Mouse (Mus musculus) natural killer cell, adult 2 months (primary cell): ENCODE measurements around the gene Slc7a5.

ENCODE experiments used
- DNase-seq, 2 experiments: peaks; one replicate each; pipeline ENCODE4 v3.0.0; 2022; ENCODE audit warnings: low spot score in 2 of 2

Slc7a5 gene

GRCm38 (mm10) chr8:121884181-121884580 lies 23.3 kb downstream of the Slc7a5 start:
- DNase-seq, result no peak

DNA sequence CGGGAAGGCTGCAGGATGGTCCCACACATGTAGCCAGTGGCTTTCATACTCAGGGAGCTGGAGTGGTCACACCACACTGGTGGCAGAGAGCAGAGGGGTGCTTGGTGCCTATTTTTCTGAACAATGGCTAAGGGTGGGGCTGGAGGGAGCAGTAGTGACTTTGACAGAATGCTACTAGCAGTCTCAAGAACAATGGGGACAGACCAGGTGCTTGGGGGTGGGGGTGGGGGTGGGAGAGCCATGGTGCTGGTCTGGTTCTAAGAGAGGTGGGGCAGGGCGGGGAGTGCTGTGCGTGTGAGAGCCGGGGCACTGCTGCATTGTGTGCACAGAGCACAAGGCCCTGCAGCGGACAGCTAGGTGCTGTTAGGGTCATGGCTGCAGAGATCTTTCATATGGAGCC lies 25.6 kb downstream of the Slc7a5 start:
- DNase-seq, result no peak

DNA sequence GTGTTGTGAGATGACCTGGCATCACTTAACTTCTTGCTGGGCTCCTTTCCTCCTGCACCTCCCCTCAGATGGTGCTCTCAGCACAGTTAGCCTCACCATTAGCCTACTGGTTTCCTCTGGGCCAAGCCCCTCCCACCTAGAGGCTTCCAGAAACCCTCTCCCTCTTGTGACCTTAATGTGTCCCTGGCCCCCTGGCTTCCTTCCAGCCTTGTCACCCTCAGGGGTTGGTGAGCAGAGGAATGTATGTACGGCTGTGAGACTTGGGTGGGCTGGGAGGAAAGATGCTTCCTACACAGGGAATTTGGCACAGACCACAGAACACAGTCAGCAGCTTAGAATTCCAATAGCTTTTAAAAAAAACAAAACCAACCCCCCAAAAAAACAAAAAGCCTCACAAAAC lies 26.7 kb downstream of the Slc7a5 start:
- DNase-seq, result no peak

GRCm38 (mm10) chr8:121879712-121880111 lies 27.8 kb downstream of the Slc7a5 start:
- no peak for DNase-seq

DNA sequence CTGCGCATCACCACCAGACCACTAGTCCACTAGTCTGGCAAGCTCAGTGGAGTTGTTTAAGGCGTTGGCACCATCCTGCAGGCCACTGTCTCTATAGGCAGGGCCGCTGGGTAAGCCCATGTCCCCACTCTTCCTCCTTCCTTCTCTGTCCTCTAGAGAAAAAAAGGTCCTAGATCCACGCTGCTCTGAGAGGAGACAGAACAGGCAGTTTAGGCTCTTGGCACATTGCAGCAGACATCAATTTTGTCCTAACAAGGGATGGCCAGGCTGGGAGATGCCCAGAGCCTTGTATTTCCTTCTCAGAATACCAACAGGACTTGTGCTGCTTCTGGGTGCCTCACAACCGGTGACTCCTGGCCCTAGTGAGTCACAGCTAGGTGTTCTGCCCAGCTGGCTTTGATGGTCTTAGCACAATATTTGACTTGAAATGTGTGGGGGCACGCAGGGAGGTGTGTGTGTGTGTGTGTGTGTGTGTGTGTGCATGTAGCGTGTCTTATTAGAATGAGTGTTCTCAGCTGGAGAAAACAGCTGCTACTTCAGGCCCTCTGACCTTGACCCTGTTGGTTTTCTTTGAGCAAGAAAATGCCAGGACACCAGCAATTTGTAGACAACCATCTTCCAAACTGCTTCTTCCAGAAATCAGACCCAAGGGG lies 29.5 kb downstream of the Slc7a5 start:
- no peak for DNase-seq

GRCm38 (mm10) chr8:121877212-121877611 lies 30.3 kb downstream of the Slc7a5 start:
- no peak for DNase-seq

GRCm38 (mm10) chr8:121875517-121875916 lies 32.0 kb downstream of the Slc7a5 start:
- DNase-seq, result no peak

DNA sequence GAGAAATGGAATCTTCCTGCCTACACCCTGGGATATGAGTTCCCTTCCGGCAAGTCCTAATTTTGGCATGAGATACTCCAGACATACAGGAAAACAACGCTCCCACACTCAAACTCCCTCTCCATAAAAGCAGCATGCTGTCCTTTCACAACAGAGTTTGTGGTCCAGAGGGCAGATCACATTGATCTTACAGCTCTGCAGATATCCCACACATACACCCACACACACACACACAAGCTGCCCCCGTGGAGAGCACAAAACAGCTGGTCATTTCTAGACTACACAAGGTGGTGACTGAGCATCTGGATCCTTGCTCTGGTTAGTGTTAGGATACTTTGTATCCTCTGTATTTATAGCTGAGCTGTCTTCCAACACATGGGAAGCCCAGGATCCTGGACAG lies 32.4 kb downstream of the Slc7a5 start:
- DNase-seq, result no peak

- no peak for DNase-seq
Observed at GRCm38 (mm10) chr8:121874031-121874430, 33.5 kb downstream of the Slc7a5 start.

DNA sequence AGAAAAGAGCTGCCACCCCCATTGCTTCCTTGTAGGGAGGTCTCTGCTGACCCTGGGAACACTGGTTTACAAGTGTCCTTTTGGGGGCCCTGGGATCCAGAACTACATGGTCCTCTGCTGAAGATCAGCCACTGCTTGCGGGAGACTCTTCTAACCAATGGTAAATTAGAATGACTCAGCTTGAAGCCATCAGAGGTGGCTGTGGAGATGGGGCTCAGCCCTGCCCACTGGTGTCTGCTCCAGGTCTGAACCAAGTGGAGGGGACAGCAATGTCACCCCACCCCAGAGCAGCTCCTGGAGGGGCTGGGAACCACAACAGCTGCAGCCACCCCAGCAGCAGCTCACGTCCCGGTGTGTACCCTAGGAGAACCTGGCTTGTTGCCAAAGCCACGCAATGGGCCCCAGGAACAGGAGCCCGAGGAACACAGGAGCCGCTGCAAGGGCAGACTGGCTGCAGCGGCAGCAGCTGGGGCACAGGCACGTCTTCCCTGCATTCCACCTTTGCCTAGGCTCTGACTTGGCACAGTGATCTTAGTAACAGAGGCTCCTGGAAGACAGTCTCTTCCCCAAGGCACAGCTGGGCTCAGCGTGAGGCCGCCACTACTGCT lies 35.6 kb downstream of the Slc7a5 start:
- DNase-seq, result no peak

DNA sequence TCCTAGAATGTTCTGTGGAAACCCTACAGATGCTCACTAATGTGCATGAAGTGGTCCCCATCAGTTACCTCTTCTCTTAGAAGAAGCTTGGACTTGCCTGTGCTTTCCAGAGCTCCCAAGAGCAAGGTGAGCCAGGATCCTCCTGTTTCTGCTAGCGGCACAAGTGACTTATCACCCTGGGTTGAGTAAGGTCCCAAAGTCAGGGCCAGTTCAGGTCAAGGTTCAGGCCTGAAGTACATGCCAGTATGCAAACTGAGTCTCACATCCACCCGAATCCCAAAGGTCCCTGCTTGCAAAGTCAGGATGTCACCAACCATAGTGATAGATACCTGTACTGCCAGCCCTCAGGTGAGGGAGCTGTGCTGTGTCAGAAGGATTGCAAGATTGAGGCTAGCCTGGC lies 37.3 kb downstream of the Slc7a5 start:
- DNase-seq, result no peak

DNA sequence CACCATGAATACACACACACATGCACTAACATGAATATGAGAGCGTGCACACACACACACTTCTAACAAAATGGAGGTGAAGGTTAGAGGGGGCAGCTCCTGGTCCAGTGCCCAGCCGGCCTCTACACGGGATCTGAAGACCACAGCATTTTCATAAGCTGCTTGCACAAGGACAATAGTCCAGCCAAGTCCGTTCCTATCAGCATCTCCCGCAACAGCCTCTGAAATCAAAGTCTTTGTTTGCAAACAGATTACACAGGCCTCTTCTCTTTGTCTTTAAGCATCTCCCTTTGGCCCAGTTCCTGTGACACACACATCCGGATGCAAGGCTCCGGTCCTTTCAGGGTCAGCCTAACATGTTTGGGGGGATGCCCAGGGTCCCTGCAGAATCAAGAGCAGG lies 38.6 kb downstream of the Slc7a5 start:
- DNase-seq, result no peak

GRCm38 (mm10) chr8:121868196-121868595 lies 39.3 kb downstream of the Slc7a5 start:
- DNase-seq, result no peak

DNA sequence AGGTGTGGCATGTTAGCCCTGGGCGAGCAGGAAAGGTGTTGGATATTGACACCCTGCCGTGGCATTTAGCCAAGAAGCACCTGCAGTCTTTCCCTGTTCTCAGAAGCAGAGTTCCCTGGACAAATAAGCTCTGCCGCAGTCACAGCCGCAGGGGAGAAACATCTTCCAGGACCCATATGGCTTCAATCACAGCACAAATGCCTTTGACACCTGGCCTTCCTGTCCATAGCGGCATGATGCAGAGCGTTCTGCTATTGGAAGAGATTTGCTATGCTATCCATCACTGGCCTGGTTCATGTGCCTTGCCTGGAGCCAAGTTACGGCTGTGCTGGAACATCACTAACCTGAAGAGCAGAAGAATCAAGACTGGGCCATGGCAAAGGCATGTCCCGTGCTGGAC lies 42.1 kb downstream of the Slc7a5 start:
- DNase-seq, result no peak

- no peak for DNase-seq
Observed at GRCm38 (mm10) chr8:121861806-121862548, 45.5 kb downstream of the Slc7a5 start.

GRCm38 (mm10) chr8:121861276-121861675 lies 46.2 kb downstream of the Slc7a5 start:
- no peak for DNase-seq

GRCm38 (mm10) chr8:121857747-121858146 lies 49.7 kb downstream of the Slc7a5 start:
- no peak for DNase-seq

DNA sequence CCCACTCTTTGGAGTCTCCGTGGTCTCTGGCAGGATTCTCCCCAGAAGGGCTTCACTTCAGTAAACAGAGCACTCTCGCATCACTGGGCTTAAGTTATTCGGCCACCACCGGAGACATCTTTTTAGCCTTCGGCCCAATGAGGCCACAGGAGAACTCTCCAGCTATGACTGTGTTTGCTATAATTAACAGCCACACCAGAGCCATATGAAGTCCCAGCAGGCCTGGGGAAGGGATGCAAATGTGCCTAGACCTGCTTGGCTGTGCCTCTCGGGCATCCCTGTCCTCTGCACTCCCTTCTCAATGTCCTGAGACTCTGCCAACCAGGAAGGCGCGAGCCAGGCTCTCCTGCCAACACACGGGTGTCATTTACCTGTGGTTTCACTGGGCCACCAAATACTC lies 50.2 kb downstream of the Slc7a5 start:
- no peak for DNase-seq

GRCm38 (mm10) chr8:121856071-121856746 lies 51.3 kb downstream of the Slc7a5 start:
- no peak for DNase-seq

- DNase-seq, result no peak
Observed at GRCm38 (mm10) chr8:121853586-121853985, 53.9 kb downstream of the Slc7a5 start.

GRCm38 (mm10) chr8:121852464-121852863 lies 55.0 kb downstream of the Slc7a5 start:
- DNase-seq, result no peak

DNA sequence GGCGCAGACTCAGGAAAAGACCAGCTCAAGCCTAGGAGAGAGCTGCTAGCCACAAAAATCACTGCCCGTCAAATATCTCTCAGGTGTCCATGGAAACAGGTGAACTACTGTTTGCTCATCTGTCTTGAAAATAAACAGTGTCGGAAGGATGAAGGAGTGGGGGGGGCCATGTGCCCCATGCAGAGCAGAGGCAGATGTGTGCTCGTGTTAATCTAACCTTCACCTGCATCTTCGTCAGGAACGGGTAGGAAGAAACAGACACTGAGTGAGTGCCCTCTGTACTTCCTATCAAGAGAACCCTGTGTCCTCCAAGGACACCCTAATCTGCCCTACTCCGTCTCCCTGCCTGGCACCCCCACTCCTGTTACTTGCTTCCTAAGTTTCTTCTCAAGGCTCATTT lies 55.8 kb downstream of the Slc7a5 start:
- no peak for DNase-seq
